In genomic region chr5:106604381-106604780, GRCm38 (mm10) we compare ENCODE assay signal across 29 mouse cellular contexts. TPM values are rescaled to one million over a fixed set of nuclear protein-coding genes. Genes with fewer than 3 reads are reported as not detected.
"Had no signal": no experiment of that assay in that cellular context is flagged by ENCODE, and none has a peak within 500 bp of the region (broad histone marks: within the 10 kb centered on the region; RNA-seq: fewer than 3 reads in every experiment).

No protein-coding gene starts in this region.

- H3K36me3 ChIP-seq: heart, embryonic 15.5 days; intestine, embryonic 15.5 days had no signal

- ATAC-seq: hindbrain, embryonic 16.5 days; inflammation-experienced regulatory T-cells, adult 6 months; intestine, embryonic 15.5 days; intestine, postnatal 0 days had no signal

- H3K4me3 ChIP-seq: gastrocnemius, adult 2 months; heart, adult 2 months; heart, embryonic 13.5 days; heart, embryonic 15.5 days; hindbrain, embryonic 10.5 days; hindbrain, embryonic 12.5 days; intestine, embryonic 15.5 days; layer of hippocampus, adult 2 months; left cerebral cortex, adult 2 months; limb, embryonic 10.5 days; limb, embryonic 12.5 days; liver, embryonic 13.5 days; liver, embryonic 15.5 days had no signal

- H3K27me3 ChIP-seq: heart, embryonic 13.5 days; heart, embryonic 15.5 days; hindbrain, embryonic 12.5 days; intestine, embryonic 15.5 days; limb, embryonic 12.5 days; liver, embryonic 13.5 days; liver, embryonic 15.5 days had no signal

- DNase-seq: gastrocnemius, adult 2 months; gastrocnemius, postnatal 10 days; gastrocnemius, postnatal 25 days; heart, adult 2 months; heart, postnatal 14 days; heart, postnatal 4 days; kidney, postnatal 4 days; liver, embryonic 13.5 days; liver, postnatal 0 days had no signal

- H3K9me3 ChIP-seq: heart, embryonic 13.5 days; heart, embryonic 15.5 days; hindbrain, embryonic 10.5 days; hindbrain, embryonic 12.5 days; intestine, embryonic 15.5 days; limb, embryonic 10.5 days; limb, embryonic 12.5 days; liver, embryonic 13.5 days; liver, embryonic 15.5 days had no signal

- H3K4me1 ChIP-seq: intestine, embryonic 15.5 days; limb, embryonic 10.5 days; liver, embryonic 13.5 days; liver, embryonic 15.5 days had no signal

- H3K9ac ChIP-seq: heart, embryonic 13.5 days; heart, embryonic 15.5 days; hindbrain, embryonic 12.5 days; hindbrain, embryonic 14.5 days; intestine, embryonic 15.5 days; limb, embryonic 12.5 days; liver, embryonic 13.5 days; liver, embryonic 15.5 days; liver, postnatal 0 days had no signal

- H3K4me2 ChIP-seq: heart, embryonic 11.5 days; heart, embryonic 13.5 days; heart, embryonic 15.5 days; hindbrain, embryonic 12.5 days; hindbrain, embryonic 14.5 days; intestine, embryonic 15.5 days; limb, embryonic 12.5 days; liver, embryonic 11.5 days; liver, embryonic 13.5 days; liver, embryonic 15.5 days had no signal

- H3K27ac ChIP-seq: gastrocnemius, adult 2 months; heart, adult 2 months; heart, embryonic 13.5 days; heart, embryonic 15.5 days; hindbrain, embryonic 10.5 days; hindbrain, embryonic 12.5 days; hindbrain, embryonic 14.5 days; intestine, embryonic 15.5 days; kidney, postnatal 0 days; layer of hippocampus, adult 2 months; left cerebral cortex, adult 2 months; limb, embryonic 10.5 days; limb, embryonic 12.5 days; liver, embryonic 13.5 days; liver, embryonic 15.5 days had no signal

RNA-seq across cellular contexts. Expression of gene Gm17304, which starts 4.5 kb away (rescaled TPM):
- polyA plus RNA-seq: frontal cortex, adult 2 months; heart, adult 2 months; heart, embryonic 11.5 days; heart, embryonic 13.5 days; heart, embryonic 15.5 days; heart, postnatal 0 days; hindbrain, embryonic 10.5 days; hindbrain, embryonic 12.5 days; hindbrain, embryonic 14.5 days; hindbrain, embryonic 16.5 days; inflammation-experienced regulatory T-cells, adult 6 months; intestine, embryonic 15.5 days; intestine, postnatal 0 days; kidney, postnatal 0 days; limb, embryonic 10.5 days; limb, embryonic 12.5 days; limb, embryonic 14.5 days; liver, embryonic 11.5 days; liver, embryonic 13.5 days; liver, embryonic 15.5 days; liver, postnatal 0 days had no signal
